Mouse (Mus musculus): Measurements from ENCODE around the gene Hmgn1. TPM values are rescaled to one million over a fixed set of nuclear protein-coding genes. Genes with fewer than 3 reads are reported as not detected.
A peak's percentile ranks its signal among the peaks of the same experiment; 100 is the strongest.

Hmgn1 gene
- polyA plus RNA-seq, 1 experiment from 2014 or later, result 256 TPM

GRCm38 (mm10) chr16:96083179-96083646 is 44.3 kb downstream of the Hmgn1 start:
- Histone ChIP-seq H3K36me3 (ENCODE audit: control insufficient read depth, insufficient read depth, low read length) (peaks cover 6% of the 10 kb centered on the region; the same call in 1 of the 2 replicates), H3K4me3 (ENCODE audit: low read length) (peak overlapping the region; percentile 98), H3K4me1 (ENCODE audit: control insufficient read depth, insufficient read depth, low read depth, low read length) (peaks cover 10% of the 10 kb centered on the region), H3K4me2 (ENCODE audit: low read length) (peak overlapping the region; percentile 71), H3K27me3 (replicated peaks; ENCODE audit: control insufficient read depth, insufficient read depth, low read length) (no peaks in the 10 kb centered on the region), H3K9me3 (ENCODE audit: control insufficient read depth, low read length) (no peaks in the 10 kb centered on the region), H3K27ac (ENCODE audit: low read depth, low read length) (peak overlapping the region; percentile 98), H3K9ac (ENCODE audit: low read depth, low read length) (peak overlapping the region; percentile 99)
- 0 out of 2 replicates have a peak, but pooled peaks have one; percentile 1 for ATAC-seq
- 3% methylated on average over 20 of the region's 20 CpGs for WGBS

GRCm38 (mm10) chr16:96082301-96083178 is 45.0 kb downstream of the Hmgn1 start, which contains the start of gene Brwd1:
Gene Brwd1 (minus strand): TSS chr16:96082526.
- peak; percentile 85 for ATAC-seq
- under 1% methylated on average over 68 of the region's 107 CpGs for WGBS
- H3K27me3 ChIP-seq (replicated peaks; ENCODE audit: control insufficient read depth, insufficient read depth, low read length), result no peaks in the 10 kb centered on the region

GRCm38 (mm10) chr16:96081742-96082241 is 45.7 kb downstream of the Hmgn1 start:
- Histone ChIP-seq H3K36me3 (ENCODE audit: control insufficient read depth, insufficient read depth, low read length) (peaks cover 7% of the 10 kb centered on the region; the same call in 1 of the 2 replicates), H3K9ac (ENCODE audit: low read depth, low read length) (peak overlapping the region; percentile 99), H3K4me1 (ENCODE audit: control insufficient read depth, insufficient read depth, low read depth, low read length) (peaks cover 10% of the 10 kb centered on the region), H3K4me2 (ENCODE audit: low read length) (peak overlapping the region; percentile 71), H3K27ac (ENCODE audit: low read depth, low read length) (peak overlapping the region; percentile 98), H3K9me3 (ENCODE audit: control insufficient read depth, low read length) (no peaks in the 10 kb centered on the region), H3K27me3 (replicated peaks; ENCODE audit: control insufficient read depth, insufficient read depth, low read length) (no peaks in the 10 kb centered on the region), H3K4me3 (ENCODE audit: low read length) (peak overlapping the region; percentile 98)
- 0% methylated on average over 41 of the region's 68 CpGs for WGBS
- peak; percentile 35 for ATAC-seq

More at GRCm38 (mm10) chr16:96082301-96083178, 45.0 kb downstream of the Hmgn1 start, which contains the start of gene Brwd1:
- no peaks in the 10 kb centered on the region for H3K9me3 ChIP-seq (ENCODE audit: control insufficient read depth, low read length)
- H3K27ac ChIP-seq (ENCODE audit: low read depth, low read length), result peak within 1 kb of the TSS; percentile 98
- H3K4me2 ChIP-seq (ENCODE audit: low read length), result peak within 1 kb of the TSS; percentile 71
- H3K4me3 ChIP-seq (ENCODE audit: low read length), result peak within 1 kb of the TSS; percentile 98
- peak within 1 kb of the TSS; percentile 99 for H3K9ac ChIP-seq (ENCODE audit: low read depth, low read length)
- peaks cover 10% of the 10 kb centered on the region for H3K4me1 ChIP-seq (ENCODE audit: control insufficient read depth, insufficient read depth, low read depth, low read length)
- H3K36me3 ChIP-seq (ENCODE audit: control insufficient read depth, insufficient read depth, low read length), result peaks cover 7% of the 10 kb centered on the region; the same call in 1 of the 2 replicates

GRCm38 (mm10) chr16:96081331-96081730 is 46.2 kb downstream of the Hmgn1 start:
- no peaks in the 10 kb centered on the region for H3K9me3 ChIP-seq (ENCODE audit: control insufficient read depth, low read length)
- 1% methylated on average over 24 of the region's 28 CpGs for WGBS

GRCm38 (mm10) chr16:96080524-96080923 is 47.0 kb downstream of the Hmgn1 start:
- WGBS, result 85% methylated on average over 7 of the region's 7 CpGs
- Histone ChIP-seq H3K4me2 (ENCODE audit: low read length) (peak overlapping the region; percentile 71), H3K27ac (ENCODE audit: low read depth, low read length) (no peak overlapping the region), H3K4me3 (ENCODE audit: low read length) (no peak overlapping the region), H3K4me1 (ENCODE audit: control insufficient read depth, insufficient read depth, low read depth, low read length) (peaks cover 10% of the 10 kb centered on the region), H3K9me3 (ENCODE audit: control insufficient read depth, low read length) (no peaks in the 10 kb centered on the region), H3K27me3 (replicated peaks; ENCODE audit: control insufficient read depth, insufficient read depth, low read length) (no peaks in the 10 kb centered on the region), H3K36me3 (ENCODE audit: control insufficient read depth, insufficient read depth, low read length) (peaks cover 7% of the 10 kb centered on the region; the same call in 1 of the 2 replicates), H3K9ac (ENCODE audit: low read depth, low read length) (no peak overlapping the region; the same call in 1 of the 2 replicates)
- ATAC-seq, result no peak

More at GRCm38 (mm10) chr16:96081331-96081730, 46.2 kb downstream of the Hmgn1 start:
- Histone ChIP-seq H3K27me3 (replicated peaks; ENCODE audit: control insufficient read depth, insufficient read depth, low read length) (no peaks in the 10 kb centered on the region), H3K4me2 (ENCODE audit: low read length) (peak overlapping the region; percentile 71), H3K4me3 (ENCODE audit: low read length) (peak overlapping the region; percentile 98), H3K9ac (ENCODE audit: low read depth, low read length) (peak overlapping the region; percentile 99), H3K4me1 (ENCODE audit: control insufficient read depth, insufficient read depth, low read depth, low read length) (peaks cover 10% of the 10 kb centered on the region), H3K27ac (ENCODE audit: low read depth, low read length) (peak overlapping the region; percentile 98), H3K36me3 (ENCODE audit: control insufficient read depth, insufficient read depth, low read length) (peaks cover 7% of the 10 kb centered on the region; the same call in 1 of the 2 replicates)
- ATAC-seq, result peak; percentile 85

Other genes starting within 250 kb of the Hmgn1 start
- 60.3 and 64.2 TPM in 2 replicates for gene Psmg1, start 136.8 kb downstream of the Hmgn1 start, polyA plus RNA-seq (2015; fragmentation: Nextera tagmentation; extraction: Ambion mirVana)
- 208 and 216 TPM in 2 replicates for gene Brwd1, start 45.2 kb downstream of the Hmgn1 start, polyA plus RNA-seq (2015; fragmentation: Nextera tagmentation; extraction: Ambion mirVana)
- gene Wrb, start 17.7 kb upstream of the Hmgn1 start, polyA plus RNA-seq (2015; fragmentation: Nextera tagmentation; extraction: Ambion mirVana), result 227 and 233 TPM in 2 replicates
- 1.6 and 1.7 TPM in 2 replicates for gene Lca5l, start 64.5 kb upstream of the Hmgn1 start, polyA plus RNA-seq (2015; fragmentation: Nextera tagmentation; extraction: Ambion mirVana)
- gene Sh3bgr, start 72.7 kb upstream of the Hmgn1 start, polyA plus RNA-seq (2015; fragmentation: Nextera tagmentation; extraction: Ambion mirVana), result 1.8 and 4.2 TPM in 2 replicates
- 6.0 and 6.4 TPM in 2 replicates for gene B3galt5, start 108.1 kb upstream of the Hmgn1 start, polyA plus RNA-seq (2015; fragmentation: Nextera tagmentation; extraction: Ambion mirVana)

All from hindbrain, embryonic 16.5 days (tissue).